Mouse (Mus musculus) CD4-positive, CD25-positive, alpha-beta regulatory T cell, adult 2 months (primary cell): ENCODE measurements around the gene Mtmr12.

Experiments used
- DNase-seq: peaks from one replicate; pipeline ENCODE4 v3.0.0-alpha.2; 2012; ENCODE audit warnings: low read depth, low spot score

The Mtmr12 gene

DNA sequence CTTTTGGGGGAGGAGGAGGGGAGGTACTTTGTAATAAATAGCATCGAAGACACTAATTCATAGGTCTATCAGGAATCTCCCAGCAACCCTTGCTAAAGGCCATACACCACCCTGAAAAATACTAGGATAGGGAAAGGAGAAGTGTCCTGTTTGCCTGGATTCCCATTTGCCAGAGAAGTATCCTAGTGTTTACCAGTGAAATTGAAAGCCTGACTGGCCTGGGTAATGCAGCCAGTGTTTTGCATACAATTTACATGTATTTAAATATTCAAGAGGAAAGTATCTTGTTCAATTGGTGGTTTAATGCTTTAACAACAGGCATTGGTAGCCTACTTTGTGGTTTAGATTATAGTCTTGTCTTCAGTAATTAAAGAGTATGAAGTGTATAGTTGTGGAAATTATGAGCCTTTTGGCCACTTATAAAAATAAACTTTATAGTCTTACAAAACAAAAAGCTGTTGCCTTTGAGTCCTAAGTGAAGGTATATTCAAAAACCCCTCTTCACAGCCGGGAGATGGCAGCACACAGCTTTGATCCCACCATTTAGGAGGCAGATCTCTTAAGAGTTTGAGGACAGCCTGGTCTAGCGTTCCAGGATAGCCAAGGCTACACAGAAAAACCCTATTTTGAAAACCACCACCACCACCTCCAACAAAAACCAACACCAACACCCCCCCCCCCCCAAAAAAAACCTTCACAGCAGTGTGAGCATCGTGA, 69.4 kb downstream of the Mtmr12 start:
- DNase-seq = peak; percentile 40

- DNase-seq = no peak
These were observed 70.3 kb downstream of the Mtmr12 start for GRCm38 (mm10) chr15:12275091-12275623.

DNA sequence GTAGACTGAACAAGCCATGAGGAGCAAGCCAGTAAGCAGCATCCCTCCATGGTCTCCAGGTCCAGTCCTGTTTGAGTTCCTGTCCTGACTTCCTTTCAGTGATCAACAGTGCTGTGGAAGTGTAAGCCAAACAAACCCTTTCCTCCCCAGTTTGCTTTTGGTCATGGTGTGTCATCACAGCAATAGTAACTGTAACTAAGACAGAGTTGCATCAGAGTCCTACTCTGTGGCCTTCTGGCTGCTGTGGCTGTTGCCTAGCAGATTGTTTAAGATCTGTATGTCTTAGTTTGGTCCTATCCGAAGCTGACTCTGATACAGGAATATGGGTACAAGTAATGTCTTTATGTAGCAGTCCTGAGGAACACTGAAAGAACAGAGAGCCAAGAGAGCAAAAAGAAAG, 75.0 kb downstream of the Mtmr12 start:
- DNase-seq = no peak

DNA sequence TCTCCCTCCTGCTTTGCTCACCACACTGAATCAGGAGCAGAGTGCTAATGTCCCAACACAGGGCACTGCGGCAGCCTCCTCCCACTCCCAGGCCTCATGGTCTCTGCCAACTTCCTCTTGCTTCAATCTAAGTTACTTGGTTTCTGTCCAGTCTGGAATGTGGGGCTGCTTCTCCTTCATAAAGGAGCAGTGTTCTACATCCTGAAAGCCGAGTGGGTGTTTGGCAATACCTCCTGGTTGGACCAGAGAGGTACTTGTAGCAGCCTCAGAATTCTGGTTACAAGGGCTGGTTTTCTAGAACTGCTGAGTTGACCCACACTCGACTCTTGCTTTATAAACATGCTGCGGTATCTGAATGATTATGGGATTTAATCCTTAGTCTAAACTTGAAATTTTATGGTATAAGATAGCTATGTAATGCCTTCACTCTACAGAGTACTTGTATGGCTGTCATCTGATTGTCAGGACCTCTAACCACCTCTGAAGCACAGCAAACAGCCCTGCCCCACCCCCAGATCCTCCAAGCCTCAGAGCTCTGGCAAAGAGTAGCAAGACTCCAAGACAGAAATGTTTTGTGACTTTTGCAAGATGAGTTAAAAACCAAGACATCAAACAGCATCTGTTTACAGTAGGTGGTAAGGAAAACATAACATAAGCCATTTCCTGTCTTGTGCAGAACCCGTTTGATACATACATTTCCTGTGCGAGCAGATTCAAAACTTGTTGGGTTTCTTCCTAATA, 80.1 kb downstream of the Mtmr12 start:
- peak; percentile 46 for DNase-seq

GRCm38 (mm10) chr15:12285535-12285809, 80.6 kb downstream of the Mtmr12 start:
- DNase-seq = no peak

- DNase-seq = no peak
These were observed 85.5 kb downstream of the Mtmr12 start for GRCm38 (mm10) chr15:12290330-12290729.

DNA sequence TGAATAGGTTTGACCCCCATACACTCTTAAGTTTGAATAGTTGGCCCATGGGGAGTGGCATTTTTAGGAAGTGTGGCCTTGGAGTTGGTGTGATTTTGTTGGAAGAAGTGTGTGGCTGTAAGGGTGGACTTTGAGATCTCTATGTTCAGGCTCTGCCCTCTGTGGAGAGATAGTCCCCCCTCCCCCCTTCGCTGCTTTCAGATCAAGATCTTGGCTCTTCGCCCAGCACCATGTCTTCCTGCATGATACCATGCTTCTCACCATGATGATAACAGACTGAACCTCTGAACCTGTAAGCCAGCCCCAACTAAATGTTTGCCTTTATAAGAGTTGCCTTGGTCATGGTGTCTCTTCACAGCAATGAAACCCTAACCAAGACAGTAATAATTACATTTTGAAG, 86.9 kb downstream of the Mtmr12 start:
- DNase-seq = peak; percentile 36

GRCm38 (mm10) chr15:12296228-12296627, 91.4 kb downstream of the Mtmr12 start:
- peak; percentile 24 for DNase-seq

GRCm38 (mm10) chr15:12298231-12298737, 93.5 kb downstream of the Mtmr12 start:
- no peak for DNase-seq

GRCm38 (mm10) chr15:12301771-12302170, 96.9 kb downstream of the Mtmr12 start:
- peak; percentile 23 for DNase-seq

GRCm38 (mm10) chr15:12306188-12307071, 101.6 kb downstream of the Mtmr12 start:
- no peak for DNase-seq

GRCm38 (mm10) chr15:12307114-12307513, 102.3 kb downstream of the Mtmr12 start:
- DNase-seq = no peak

DNA sequence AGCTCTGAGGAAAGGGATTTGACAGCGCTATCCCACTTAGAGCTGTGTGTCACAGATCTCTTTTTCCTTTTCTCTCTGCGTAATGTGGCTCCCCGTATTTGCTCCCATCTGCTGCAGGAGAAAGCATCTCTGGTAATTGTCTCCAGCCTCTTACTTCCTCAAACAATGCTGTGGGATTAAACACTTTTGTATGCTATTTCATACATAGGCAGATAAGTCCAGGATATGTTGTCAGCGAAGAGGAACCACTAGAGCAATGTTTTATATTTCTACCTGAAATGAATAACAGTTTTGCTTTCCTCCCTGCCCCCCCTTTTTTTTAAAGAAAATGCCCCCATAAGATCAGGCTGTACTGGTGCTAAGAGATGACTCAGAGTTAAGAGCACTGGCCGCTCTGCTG, 103.7 kb downstream of the Mtmr12 start:
- DNase-seq = no peak

DNA sequence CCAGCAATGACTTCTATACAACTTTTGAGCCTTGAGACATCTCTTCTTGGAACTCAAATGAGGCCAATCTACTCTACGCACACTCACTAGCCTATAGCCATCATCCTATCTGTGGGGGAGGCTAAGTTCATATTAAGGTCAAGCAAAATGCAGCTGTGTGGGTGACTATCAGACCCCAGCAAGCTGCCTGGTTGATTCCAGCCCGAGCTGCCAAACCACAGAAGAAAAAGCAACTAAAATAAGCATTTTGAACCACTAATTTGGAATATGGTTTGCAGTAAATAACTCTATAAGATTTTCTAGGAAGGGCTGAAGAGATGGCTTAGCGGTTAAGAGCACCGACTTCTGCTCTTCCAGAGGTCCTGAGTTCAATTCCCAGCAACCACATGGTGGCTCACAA, 105.8 kb downstream of the Mtmr12 start:
- no peak for DNase-seq

- DNase-seq = no peak
These were observed 106.6 kb downstream of the Mtmr12 start for GRCm38 (mm10) chr15:12311465-12311864.

- peak; percentile 59 for DNase-seq
These were observed 108.4 kb downstream of the Mtmr12 start for GRCm38 (mm10) chr15:12313255-12313654.

DNA sequence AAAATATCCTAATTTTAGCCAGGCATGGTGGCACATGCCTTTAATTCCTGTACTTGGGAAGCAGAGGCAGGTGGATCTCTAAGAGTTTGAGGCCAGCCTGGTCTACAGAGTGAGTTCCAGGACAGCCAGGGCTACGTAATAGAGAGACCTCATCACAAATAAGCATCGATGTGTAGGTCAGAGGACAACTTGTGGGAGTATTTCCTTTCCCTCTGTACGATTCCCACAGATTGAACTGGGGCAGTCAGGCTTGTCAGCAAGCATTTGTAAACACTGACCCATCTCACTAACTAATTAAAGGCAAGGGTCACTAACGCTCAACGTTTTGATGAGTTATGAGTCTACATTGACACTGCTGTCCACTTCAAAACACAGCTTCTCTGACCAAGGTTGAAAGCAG, 109.8 kb downstream of the Mtmr12 start:
- no peak for DNase-seq

DNA sequence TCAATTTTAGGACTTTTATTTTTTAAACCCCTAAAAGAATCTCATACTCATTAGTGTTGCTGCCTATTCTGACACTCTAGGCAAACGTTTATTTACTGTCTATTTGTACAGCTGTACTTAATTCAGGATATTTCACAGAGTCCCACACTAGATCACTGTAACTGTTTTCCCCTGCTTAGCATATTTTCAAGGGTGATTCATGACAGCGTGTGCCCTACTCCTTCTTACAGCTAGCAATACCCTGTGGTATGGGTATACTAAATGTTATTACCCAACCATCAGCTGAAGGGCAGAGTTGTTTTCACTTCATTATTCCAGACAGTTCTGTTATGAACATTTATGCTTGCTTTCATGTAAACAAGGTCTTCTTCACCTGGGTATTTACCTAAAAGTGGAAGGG, 111.2 kb downstream of the Mtmr12 start:
- DNase-seq = no peak

GRCm38 (mm10) chr15:12317290-12317689, 112.5 kb downstream of the Mtmr12 start:
- no peak for DNase-seq

DNA sequence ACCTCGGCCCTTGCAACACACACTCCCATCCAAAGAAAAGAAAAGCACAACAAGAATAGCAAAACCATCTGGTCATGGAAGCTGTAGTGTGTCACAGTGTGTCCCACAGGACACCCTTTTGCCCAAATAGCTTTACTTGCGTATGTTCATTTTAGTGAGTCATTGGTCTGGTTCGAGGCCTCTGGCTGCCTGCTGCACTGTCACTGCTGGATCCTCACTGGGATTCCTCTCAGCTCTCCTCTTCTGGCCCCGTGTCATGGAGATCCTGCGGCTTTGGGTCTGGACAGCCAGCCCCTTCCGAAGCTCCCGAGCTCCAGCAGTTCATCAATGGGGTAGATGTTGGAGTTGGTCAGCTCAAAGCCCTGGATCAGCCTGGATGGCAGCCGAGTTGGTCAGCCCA, 113.6 kb downstream of the Mtmr12 start:
- no peak for DNase-seq

GRCm38 (mm10) chr15:12319889-12320288, 115.1 kb downstream of the Mtmr12 start:
- DNase-seq = no peak
